Mouse (Mus musculus) CD4-positive, CD25-positive, alpha-beta regulatory T cell, adult 4 months (primary cell): ENCODE results near the gene Tma7. TPM values are rescaled to one million over a fixed set of nuclear protein-coding genes. Genes with fewer than 3 reads are reported as not detected.
A peak's percentile ranks its signal among the peaks of the same experiment; 100 is the strongest.

ENCODE experiments used
- ATAC-seq: one replicate; pipeline ENCODE4 v1.8.0; 2017
- polyA plus RNA-seq, 2 experiments: library from polyadenylated mRNA; unstranded; fragments of 100-300 nt; shearing (Covaris generic); gene quantifications; one replicate each; pipeline ENCODE4 v1.2.1; 2017

The Tma7 gene
- polyA plus RNA-seq, 2 experiments from 2014 or later, result 679 to 933 TPM

DNA sequence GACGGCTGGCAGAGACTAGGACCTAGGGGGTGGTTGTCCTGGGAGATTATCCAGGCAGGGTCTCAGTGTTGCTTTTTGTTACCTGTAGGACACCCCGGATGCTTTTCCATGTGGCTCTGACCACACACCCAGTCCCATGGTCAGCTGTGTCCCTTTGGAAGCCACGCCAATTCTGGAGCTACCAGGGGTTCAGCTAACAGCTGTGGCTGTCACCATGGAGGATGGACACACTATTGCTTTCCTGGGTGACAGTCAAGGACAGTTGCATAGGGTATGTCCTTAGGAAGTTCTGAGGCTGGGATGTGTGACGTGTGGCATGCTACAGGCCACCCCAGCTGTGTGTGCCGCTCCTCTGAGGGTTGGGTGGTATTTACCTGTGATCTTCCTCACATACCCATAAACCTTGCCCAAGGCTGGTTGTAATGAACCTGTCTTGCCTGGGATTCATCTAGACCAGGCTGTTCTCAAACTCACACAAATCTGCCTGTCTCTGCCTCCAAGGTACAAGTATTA is 19.6 kb upstream of the Tma7 start:
- ATAC-seq, result no peak

GRCm38 (mm10) chr9:109100307-109100928 is 18.0 kb upstream of the Tma7 start:
- ATAC-seq, result no peak

GRCm38 (mm10) chr9:109098969-109099368 is 16.6 kb upstream of the Tma7 start:
- no peak for ATAC-seq

GRCm38 (mm10) chr9:109098366-109098765 is 16.0 kb upstream of the Tma7 start:
- ATAC-seq, result no peak

GRCm38 (mm10) chr9:109097831-109098230 is 15.4 kb upstream of the Tma7 start:
- ATAC-seq, result no peak

GRCm38 (mm10) chr9:109097291-109097690 is 14.9 kb upstream of the Tma7 start:
- ATAC-seq, result no peak

GRCm38 (mm10) chr9:109096856-109097255 is 14.5 kb upstream of the Tma7 start:
- ATAC-seq, result no peak

GRCm38 (mm10) chr9:109096251-109096661 is 13.9 kb upstream of the Tma7 start:
- ATAC-seq, result no peak

- ATAC-seq, result peak; percentile 59
Measured at GRCm38 (mm10) chr9:109095137-109095982, 13.0 kb upstream of the Tma7 start, which contains the start of gene Plxnb1. Gene Plxnb1, plus strand, starts transcription at chr9:109095389.

DNA sequence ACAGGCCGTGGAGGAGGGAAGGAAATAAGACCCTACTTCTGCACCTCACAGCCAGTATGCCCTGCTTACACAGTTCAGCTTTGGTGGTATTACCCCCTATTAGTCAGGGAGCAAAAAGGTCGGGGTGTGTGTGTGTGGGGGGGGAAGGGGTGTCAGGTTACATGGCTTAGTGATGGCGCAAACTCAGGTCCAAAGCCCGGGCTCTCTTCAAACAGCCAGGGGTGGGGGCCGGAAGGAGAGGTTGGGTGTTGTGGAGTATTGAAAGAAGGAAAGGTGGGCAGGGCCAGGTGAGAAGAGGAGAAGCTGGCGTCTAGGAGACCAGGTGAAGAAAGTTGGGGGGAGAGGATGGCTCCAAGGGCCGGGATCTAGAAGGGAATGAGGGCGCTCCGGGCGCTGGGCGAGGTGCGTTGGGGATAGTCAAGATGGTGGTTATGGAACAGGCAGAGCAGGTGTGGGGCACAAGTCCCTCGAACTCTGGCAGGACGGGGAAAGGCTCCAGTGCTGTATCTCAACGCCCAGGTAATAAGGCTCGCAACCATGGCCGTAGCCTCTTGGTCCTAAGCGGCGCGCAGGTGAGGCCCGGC is 12.3 kb upstream of the Tma7 start:
- ATAC-seq, result peak; percentile 35

DNA sequence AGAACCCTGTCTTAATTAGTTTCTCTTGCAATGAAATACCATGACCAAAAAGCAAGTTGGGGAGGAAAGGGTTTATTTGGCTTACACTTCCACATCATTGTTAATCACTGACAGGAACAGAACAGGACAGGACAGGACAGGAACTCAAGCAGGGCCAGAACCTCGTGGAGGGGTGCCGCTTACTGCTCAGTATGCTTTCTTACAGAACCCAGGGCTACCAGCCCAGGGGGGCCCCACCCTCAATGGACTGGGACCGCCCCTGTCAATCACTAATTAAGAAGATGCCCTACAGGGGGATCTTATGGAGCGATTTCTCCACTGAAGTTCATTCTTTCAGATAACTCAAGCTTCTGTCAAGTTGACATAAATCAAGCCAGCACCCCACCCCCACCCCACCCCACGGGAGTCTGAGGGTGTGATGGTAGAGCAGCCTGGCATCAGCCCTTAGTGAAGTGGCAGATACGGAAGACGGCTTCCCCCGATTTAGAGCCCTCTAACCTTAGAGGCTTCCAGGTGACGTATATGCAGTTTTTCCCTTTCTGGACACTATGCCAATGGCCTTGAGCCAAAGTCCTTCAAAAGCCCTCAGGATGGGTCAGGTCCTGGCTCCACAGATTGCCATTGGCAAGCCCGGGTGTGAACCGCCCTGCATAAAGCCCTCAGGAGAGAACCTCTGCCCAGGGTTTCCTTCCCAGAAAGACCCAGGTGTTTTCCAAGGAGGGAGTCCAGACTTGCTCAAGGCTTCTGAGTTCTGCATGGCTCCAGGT is 11.6 kb upstream of the Tma7 start:
- ATAC-seq, result no peak

- no peak for ATAC-seq
Measured at GRCm38 (mm10) chr9:109092799-109093198, 10.4 kb upstream of the Tma7 start.

DNA sequence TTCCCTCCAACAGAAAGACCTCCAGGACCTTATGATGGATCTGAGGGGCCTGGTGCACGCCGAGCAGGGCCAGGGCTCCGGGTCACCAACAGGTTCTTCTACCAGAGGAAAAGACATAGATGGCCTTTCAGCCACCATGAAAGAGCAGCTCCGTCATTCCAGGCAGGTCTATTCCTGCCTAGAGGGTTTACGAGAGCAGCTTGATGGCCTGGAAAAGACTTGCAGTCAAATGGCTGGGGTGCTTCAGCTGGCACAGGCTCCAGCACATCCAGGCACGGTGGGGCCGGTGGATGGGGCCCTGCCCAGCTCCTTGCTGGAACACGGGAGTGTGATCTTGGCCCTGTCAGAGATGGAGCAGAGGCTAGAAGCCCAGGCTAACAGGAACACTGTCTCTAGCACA is 9.4 kb upstream of the Tma7 start:
- ATAC-seq, result no peak

DNA sequence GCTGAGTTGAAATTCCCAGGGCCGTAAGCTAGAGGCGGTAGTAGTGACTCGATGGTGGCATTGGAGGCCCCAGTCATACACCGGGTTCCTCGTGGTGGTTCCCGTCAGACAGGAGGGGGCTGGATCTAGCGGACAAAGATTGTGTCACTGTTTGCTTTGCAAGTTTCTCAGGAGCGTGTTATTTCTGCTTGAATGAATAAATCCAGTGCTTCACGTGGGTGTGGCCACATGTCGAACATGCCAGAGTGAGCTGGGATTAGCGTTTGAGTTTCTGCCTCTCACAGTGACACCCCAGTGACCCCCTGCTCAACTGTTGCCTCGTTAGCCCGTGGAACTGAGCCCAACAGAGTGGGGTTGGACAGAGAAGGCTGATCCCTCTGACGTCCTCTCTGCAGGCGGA is 8.1 kb upstream of the Tma7 start:
- ATAC-seq, result no peak

DNA sequence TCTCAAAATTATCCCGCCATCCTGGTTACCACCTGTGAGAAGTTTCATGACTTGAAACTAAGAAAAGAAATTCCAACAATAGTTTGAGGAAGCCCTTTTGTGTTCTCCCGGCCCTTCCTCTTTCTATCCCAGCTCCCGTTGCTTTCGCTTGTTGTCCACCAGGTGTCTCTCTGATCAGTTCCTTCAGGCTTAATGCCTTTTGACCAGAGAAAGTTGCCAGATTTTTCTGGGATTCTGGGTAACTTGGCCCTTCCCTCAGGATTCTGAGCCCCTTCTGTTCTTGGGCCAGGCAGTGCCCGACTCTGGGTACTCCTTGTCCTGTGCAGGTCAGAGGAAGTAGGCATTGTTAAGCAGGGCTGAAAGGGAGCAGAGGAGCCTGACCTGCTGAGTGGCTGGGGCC is 5.6 kb upstream of the Tma7 start:
- no peak for ATAC-seq

DNA sequence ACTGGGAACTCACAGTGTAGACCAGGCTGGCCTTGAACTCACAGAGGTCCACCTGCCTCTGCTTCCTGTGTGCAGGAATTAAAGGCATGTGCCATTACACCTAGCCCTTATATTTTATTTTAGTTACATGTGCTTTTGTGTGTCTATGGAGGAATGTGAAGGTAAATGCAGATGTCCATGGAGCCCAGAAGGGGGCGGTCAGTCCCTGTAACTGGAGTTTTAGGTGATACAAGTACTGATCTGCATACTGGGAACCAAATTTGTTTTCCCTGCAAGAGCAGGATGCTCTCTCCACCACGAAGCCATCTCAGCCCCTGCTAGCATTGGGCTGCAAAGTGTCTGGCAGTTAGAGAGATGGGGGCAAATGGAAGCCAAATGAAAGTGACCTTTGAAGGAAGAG is 2.5 kb upstream of the Tma7 start:
- no peak for ATAC-seq

GRCm38 (mm10) chr9:109081749-109082123 is 651 bp downstream of the Tma7 start:
- ATAC-seq, result no peak

- ATAC-seq, result no peak
Measured at GRCm38 (mm10) chr9:109080516-109080915, 1.9 kb downstream of the Tma7 start.

- ATAC-seq, result peak; percentile 100
Measured at GRCm38 (mm10) chr9:109073661-109074573, 8.5 kb downstream of the Tma7 start, which contains the start of gene Atrip. Gene Atrip, minus strand, starts transcription at chr9:109074124.

DNA sequence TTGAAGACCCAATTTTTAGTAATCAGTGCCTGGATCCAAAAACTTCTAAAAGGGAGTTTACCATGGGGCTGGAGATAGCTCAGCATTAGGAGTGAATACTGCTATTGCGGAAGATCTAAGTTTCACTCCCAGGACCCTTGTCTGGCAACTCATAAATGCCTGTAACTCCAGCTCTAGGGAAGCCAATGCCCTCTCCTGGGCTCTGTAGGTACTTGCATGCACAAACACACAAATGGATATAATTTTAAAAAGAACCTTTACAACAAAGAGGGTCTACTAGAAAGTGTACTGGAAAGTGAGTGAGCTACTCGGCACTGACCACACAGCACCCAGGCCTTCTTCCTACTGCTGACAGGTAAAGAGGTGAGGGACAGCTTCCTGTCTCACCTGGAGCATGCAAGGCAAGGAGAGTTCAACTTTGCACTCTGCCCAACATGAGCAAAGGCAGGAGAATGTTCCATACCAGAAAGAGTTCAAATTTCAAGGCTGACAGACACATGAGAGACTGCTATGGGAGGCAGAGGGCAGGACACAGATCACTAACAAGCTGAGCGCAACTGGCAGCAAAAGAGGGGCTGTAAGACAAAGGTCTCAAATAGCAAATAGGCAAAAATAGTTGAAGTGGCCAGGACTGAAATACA is 14.2 kb downstream of the Tma7 start:
- no peak for ATAC-seq

DNA sequence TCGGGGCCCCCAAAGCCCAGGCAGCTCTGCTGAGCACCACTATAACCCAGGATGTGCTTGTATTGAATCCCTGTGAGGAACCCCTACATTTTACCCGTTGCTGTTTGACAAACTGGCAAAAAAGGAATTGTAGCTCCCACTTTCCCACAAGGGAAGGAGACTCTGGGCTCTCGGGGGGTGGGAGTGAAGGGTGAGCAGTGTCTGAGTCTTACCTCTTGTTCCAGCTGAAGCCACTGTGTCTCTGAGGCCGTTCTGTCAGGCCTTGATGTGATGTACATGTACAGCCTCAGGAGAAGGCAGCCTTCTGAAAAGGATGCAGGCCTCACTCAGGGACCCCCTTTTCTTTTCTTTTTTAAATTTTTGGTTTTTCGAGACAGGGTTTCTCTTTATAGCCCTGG is 21.5 kb downstream of the Tma7 start:
- no peak for ATAC-seq
